Mouse (Mus musculus): ENCODE data around the gene Irf6.

Irf6 gene

DNA sequence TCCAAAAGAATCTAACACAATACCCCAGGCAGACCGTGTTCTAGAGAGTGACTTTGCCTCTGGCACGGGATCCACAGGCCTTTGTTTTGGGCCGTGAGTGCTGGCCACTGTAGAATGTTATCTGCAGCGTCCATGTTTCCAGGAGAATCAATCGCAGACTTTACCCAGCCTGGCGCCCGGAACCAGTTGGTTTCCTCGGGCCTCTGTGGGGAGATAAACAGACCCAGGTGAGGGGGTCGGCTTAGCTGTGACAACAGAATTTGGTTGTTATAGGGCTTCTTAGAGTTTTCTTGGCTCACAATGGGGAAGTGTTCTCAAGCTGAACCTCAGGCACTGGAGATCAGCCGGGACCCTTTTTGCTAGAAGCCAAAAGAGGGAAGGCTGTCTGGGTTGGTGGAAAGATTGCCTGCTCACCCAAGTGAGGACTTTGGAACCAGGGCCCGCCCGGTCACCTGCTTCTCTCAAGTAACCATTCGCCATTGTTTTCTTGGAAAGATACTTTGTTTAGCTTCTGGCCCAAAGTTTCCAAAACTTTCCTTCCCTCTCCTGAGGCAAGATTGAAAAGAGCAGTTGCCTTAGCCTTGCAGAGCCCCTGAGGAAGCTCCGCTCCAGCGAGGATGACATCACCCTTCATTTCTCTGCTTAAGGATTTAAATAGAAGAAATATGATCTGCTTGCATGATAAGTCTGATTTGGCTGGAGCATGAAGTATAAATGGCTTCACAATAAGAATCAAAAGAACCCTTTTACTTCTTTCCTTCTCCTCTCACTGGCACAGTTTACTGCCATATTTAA is 3.6 kb downstream of the Irf6 start:
- ATAC-seq (ENCODE audit: low TSS enrichment) = no peak

DNA sequence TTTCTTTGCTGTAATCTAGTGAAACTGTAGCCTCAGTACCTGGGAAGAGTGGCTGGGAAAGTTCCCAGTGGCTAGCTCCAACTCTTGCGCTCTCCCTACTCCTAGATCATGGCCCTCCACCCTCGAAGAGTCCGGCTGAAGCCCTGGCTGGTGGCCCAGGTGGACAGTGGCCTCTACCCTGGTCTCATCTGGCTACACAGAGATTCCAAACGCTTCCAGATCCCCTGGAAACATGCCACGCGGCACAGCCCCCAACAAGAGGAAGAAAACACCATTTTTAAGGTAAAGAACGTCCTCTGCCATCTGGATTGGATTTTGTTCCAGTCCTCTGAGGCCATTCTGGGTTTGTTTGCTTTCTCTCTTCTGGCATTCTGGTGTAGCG is 4.2 kb downstream of the Irf6 start:
- no peak for ATAC-seq (ENCODE audit: low TSS enrichment)

- ATAC-seq (ENCODE audit: low TSS enrichment) = no peak
Measured at GRCm38 (mm10) chr1:193159163-193159562, 6.3 kb downstream of the Irf6 start.

DNA sequence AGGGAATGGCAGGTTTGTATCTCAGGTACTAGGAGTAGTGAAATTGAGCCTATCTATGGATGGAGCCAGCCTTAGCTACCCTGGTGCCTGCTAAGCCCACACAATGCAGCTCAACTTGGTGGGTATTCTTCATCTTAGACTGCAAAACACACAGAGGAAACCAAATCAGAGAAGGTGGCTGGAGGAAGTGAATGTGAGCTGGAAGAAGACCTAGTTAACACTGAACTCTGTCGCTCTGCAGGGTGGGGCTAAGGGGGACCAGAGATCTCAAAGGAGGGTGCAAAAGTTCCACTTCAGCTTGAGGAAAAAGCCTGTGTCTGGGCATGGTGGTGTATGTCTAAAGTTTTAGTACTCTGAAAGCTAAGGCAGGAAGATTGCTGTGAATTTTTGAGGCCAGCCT is 6.7 kb downstream of the Irf6 start:
- no peak for ATAC-seq (ENCODE audit: low TSS enrichment)

GRCm38 (mm10) chr1:193160317-193161032 is 7.6 kb downstream of the Irf6 start:
- ATAC-seq (ENCODE audit: low TSS enrichment) = no peak

DNA sequence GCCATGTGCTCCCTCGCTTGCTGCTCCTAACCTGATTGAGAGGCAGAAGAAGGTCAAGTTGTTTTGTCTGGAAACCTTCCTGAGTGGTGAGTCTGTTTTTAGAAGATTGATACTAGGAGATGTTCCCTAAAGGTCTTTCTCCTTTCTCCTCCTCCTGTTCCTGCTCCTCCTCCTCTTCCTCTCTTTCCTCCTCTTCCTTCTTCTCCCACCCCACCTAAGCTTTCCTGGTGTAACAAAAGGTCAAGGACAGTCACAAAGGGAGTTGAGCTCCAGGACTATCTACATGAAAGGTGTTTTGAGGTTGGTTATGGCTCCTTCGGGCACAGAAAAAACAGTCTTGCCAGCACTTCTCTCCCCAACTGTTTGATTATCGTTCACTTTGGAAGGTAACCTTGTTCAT is 14.8 kb downstream of the Irf6 start, which contains the start of gene A130010J15Rik:
Gene A130010J15Rik, plus strand, starts transcription at position 301 of the 400 bp plus-strand sequence.
- no peak for ATAC-seq (ENCODE audit: low TSS enrichment)

DNA sequence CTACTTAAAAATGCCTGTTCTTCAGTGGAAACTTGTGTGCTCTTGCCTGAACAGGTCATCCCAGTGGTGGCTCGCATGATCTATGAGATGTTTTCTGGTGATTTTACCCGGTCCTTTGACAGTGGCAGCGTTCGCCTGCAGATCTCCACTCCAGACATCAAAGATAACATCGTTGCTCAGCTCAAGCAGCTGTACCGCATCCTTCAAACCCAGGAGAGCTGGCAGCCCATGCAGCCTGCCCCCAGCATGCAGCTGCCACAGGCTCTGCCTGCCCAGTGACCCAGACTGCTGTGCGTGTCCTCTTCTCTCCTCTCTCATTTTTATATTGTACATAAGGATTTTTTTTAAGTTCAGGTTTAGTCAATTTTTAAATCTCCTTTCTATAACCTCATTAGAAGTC is 16.3 kb downstream of the Irf6 start:
- ATAC-seq (ENCODE audit: low TSS enrichment) = no peak

GRCm38 (mm10) chr1:193169856-193170255 is 16.9 kb downstream of the Irf6 start:
- no peak for ATAC-seq (ENCODE audit: low TSS enrichment)

DNA sequence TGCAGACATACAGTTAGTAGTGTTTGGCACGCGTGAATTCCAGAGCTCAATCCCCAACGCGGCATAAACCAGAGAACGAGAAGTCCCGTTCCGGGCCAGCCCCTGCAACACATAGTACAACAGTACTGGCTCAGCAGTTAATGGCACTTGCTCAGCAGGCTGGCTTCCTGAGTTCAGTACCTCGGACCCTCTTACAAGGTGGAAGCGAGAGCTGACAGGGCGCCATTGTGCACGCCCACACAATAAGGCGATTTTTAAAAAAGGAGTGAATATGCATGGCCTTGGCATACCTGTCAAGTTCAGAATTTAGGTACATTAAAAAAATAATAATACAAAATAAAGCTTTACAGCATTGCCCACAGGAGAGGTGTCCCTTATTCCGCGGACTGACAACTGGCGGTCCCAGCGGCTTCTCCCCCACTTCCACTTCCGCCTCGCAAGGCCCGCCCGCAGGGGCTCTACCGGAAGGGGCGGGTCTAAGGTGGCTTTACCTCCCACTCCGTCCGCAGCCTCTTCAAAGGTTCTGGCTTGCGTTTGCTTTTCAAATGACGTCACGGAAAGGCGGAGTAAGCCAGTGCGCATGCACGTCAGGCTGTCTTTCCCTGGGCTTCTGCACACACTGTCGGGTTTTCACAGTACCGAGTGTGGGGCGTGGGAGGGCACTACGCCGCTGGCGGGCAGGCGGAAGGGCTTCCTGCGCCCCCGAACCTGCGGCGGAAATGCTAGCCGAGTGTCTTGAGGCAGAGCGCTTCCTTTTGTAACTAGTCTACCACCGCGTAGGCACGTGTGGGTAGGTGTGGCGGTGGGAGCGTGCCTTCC is 20.3 kb downstream of the Irf6 start:
- ATAC-seq (ENCODE audit: low TSS enrichment) = peak; percentile 94

DNA sequence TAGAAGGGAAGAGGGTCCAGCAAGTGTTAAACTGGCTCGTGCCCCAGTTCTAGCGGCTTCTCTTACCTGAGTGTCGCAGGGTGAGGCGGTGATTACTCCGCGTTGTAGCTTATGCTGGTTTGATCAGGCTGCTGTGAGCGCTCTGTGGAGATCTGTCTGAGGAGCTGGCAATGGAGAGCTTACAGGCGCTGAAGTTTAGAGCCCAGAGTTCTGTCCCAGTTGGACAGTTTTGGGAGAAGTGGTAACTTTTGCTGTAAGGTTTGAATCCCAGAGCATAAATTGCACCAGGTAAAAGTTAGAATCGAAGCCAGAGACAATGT is 20.9 kb downstream of the Irf6 start:
- ATAC-seq (ENCODE audit: low TSS enrichment) = peak; percentile 56

DNA sequence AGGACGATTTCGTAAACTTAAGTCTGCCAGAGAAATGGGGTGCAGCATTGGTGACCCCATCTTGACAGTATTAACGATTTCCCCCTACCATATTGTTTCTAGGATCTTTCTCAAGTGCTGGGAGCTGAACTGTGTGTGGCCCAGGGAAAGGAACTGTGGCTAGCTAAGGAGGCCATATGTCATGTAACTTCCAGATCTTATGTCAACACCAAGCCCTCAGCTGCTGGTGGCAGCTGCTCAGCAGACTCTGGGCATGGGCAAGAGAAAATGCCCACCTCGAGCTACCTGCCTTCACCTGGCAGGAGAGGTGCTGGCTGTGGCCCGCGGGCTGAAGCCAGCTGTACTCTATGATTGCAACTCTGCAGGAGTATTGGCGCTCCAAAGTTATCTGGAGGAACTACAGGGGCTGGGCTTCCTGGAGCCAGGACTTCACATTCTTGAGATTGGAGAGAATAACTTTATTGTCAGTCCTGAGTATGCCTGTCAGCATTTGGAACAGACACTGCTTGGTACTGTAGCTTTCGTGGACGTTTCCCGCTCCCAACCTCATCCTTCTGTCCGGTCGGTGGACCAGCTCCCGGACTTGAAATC is 21.3 kb downstream of the Irf6 start:
- no peak for ATAC-seq (ENCODE audit: low TSS enrichment)

DNA sequence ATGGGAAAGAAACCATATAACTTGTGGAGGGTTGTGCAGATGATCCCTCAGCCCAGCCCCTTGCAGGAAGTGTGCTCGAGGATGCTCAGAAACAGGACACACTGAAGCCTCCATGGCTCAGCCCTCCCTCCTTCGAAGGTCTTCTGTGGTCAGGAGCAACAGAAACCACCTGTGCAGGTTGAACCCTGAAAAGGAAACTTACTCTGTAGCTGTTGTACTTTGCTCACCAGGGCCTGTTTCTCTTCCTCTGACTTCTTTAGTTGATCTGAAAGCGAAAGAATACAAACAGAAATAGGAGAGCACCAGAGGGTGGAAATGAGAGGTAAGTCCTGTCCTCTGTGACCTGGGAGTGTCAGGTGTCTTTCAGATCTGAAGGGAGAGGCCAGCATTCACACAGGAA is 28.2 kb downstream of the Irf6 start:
- ATAC-seq (ENCODE audit: low TSS enrichment) = no peak

DNA sequence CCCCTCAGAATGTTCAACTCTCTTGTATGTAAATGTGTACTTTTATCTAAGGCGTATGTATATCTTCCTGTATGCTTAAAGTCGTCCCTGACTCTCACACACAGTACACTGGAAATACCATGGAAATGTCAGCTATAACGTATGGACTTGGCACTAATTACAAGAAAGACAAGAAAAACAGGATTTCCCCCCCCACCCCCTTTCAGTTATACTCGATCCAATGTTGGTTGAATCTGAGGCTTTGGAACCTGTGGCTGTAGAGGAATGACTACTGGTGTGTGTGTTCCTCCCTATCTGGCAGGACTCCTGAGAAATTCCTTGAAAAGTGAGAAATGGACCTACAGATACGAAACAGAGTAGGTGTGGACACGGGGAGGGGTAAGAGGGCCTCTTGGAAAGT is 35.3 kb downstream of the Irf6 start:
- no peak for ATAC-seq (ENCODE audit: low TSS enrichment)

DNA sequence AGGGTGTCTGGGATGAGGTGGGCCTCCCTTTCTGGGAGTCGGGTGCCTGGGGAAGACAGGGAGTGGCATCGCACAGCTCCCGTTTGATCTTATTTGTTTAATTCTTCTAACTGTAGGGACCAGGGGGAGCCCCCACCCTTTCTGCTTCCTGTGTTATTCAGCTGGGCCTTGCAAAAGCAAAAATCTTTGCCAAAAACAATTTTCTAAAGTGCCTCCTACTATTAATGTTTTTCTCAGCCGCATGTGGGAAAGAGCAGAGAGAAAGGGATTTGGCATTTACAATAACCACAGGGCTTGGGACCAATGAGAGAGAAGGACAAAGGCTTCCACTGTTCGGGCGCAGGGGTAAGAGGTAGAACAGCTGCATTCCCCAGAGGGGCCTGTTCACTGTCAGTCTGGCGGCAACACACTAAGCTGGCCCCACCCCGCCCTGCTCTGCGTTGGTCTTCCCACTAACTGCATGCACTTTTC is 36.3 kb downstream of the Irf6 start:
- ATAC-seq (ENCODE audit: low TSS enrichment) = peak; percentile 68

DNA sequence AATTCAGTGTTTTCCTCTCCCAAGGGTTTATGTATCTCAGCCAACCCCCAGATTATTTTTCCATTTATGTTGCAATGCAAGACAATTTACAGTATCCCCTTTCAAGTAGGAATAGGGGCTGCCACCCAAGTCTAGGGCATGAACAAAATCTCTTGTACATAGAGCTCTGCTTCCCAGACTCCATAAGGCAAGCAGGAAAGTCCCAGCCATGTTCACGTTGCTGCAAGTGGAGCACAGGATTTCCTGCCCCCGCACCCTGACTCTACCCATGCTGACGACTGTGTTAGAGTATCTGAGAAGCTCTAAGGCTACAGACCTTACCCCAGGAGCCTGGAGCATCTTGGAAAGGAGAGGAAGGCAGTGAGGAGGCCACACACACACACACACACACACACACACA is 36.9 kb downstream of the Irf6 start:
- peak; percentile 29; the same call in 1 of the 2 replicates for ATAC-seq (ENCODE audit: low TSS enrichment)

- ATAC-seq (ENCODE audit: low TSS enrichment) = no peak
Measured at GRCm38 (mm10) chr1:193191675-193192283, 38.9 kb downstream of the Irf6 start.

DNA sequence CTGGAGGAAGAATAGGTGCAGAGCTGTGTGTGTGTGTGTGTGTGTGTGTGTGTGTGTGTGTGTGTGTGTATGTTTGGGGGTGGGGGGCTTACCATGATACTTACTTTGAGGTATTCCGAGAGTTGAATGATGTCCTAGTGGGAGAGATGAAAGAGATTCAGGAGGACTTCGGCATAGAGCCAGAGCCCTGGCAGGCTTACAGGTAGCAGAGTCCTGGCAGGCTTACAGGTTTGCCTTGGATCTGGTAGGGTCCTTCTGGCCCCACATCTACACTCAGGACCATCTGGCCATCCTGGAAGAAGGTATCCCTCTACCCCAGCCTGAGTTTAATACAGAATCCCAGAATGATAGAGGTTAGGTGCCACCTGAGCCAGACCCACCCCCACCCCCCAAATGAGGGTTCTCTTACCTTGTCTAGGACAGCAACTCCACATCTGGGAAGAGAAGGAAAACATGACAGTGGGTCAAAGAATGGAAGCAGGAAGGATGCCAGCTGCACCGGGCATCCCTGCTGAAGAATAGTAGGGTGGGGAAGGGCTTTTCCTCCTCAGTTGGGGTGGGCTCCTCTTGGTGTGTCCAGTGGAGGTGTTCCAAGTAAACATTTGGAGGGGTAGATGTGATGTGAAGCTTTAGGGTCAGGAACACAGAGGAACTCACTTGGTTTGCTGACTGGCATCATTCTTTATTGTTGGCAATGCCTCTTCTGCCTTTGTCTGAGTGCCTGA is 41.7 kb downstream of the Irf6 start:
- ATAC-seq (ENCODE audit: low TSS enrichment) = no peak

GRCm38 (mm10) chr1:193195169-193195810 is 42.4 kb downstream of the Irf6 start:
- no peak for ATAC-seq (ENCODE audit: low TSS enrichment)

DNA sequence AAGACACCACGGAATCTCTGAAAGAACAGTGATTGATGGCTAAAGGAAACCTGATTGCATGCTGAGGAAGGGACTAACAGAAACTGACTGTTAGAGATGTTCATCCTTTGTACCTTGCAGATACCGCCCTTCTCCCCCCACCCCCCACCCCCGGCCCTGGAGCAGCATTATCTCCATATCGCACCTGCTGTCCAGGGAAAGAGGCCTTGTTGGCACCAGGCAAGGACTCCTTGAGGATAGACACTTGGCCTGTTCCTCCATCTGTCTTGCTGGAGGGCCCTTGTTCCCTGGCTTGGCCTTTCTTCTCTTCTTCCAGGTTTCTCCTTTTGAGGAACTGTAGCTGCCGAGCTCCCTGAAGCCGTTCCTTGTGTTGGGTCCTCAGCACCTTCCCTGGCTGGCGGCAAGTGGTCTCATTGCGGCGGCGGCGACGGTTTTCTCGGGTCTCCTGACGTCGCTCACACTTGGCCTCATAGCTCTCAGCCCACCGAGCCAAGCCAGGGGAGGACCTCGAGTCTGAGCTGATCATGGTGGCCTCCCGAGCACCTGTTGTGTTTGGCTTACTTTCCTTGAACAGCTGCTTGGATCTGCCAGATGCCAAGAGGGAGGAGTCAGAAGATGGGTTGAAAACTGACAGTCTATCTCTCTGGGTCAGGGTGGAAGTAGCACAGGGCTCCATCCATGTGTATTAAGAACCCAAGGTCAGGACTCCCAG is 44.7 kb downstream of the Irf6 start:
- no peak for ATAC-seq (ENCODE audit: low TSS enrichment)

- ATAC-seq (ENCODE audit: low TSS enrichment) = no peak
Measured at GRCm38 (mm10) chr1:193198312-193198711, 45.4 kb downstream of the Irf6 start.
